Mouse (Mus musculus): ENCODE data around the gene Endod1. TPM values are rescaled to one million over a fixed set of nuclear protein-coding genes. Genes with fewer than 3 reads are reported as not detected.

The Endod1 gene
- polyA plus RNA-seq, 1 experiment = 62.3 TPM

DNA sequence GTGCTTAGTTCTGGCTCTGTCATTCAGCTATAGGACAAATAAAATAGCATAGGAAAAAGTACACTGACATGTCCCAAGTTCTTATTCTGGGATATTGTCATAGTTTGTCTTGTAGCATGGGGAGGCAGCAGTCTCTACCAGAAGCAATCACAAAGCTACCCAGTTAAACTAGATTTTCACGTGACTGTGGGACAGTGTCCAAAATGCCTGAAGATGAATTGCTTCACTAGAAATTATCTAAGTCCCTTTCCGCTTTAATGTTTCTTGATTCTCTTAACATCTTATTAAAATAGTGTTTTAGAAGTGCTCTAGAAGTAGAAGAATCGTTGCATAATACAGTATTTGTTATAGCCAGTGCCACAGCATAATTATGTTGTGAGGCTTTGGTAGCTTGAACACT lies 67.3 kb downstream of the Endod1 start:
- 91% methylated on average over 3 of the region's 3 CpGs for WGBS
- no peak overlapping the region for H3K27ac ChIP-seq (ENCODE audit: control insufficient read depth, insufficient read depth, low read length)
- TF ChIP-seq POLR2A (IDR thresholded peaks at IDR 0.05; ENCODE audit: control insufficient read depth, extremely low read depth, insufficient read depth, low read length, poor library complexity) (no peak), CTCF (IDR thresholded peaks at IDR 0.05; ENCODE audit: borderline replicate concordance, control insufficient read depth, extremely low read depth, insufficient read depth, low read length, poor library complexity) (no peak)
- H3K27me3 ChIP-seq (ENCODE audit: control insufficient read depth, insufficient read depth, low read length) = no peaks in the 10 kb centered on the region
- H3K4me1 ChIP-seq (replicated peaks; ENCODE audit: control insufficient read depth, insufficient read depth, low read length) = no peaks in the 10 kb centered on the region
- H3K36me3 ChIP-seq (ENCODE audit: control insufficient read depth, insufficient read depth, low read length) = peaks cover 37% of the 10 kb centered on the region
- H3K4me3 ChIP-seq (ENCODE audit: control insufficient read depth, insufficient read depth, low read length) = no peak overlapping the region
- DNase-seq = no peak

DNA sequence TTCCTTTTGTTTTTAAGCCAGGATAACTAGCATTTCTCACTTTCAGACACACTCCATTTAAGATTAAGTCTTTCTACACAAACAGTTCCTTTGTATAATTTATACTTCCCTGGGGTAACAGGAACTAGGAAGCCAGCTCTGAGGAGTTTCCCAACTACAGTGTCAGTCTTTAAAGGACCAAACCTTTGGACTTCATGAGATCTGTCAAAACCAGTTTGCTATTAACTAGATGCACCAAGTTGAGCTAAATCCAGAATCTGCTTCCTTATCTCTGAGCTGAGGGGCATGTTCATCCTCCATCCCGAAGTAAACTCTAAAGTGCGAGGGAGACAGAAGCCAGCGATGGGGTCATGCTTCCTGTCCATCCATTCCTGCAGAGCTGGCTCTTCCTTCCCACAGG lies 74.0 kb downstream of the Endod1 start:
- TF ChIP-seq POLR2A (IDR thresholded peaks at IDR 0.05; ENCODE audit: control insufficient read depth, extremely low read depth, insufficient read depth, low read length, poor library complexity) = no peak
- TF ChIP-seq CTCF (IDR thresholded peaks at IDR 0.05; ENCODE audit: borderline replicate concordance, control insufficient read depth, extremely low read depth, insufficient read depth, low read length, poor library complexity) = no peak
- Histone ChIP-seq H3K27me3 (ENCODE audit: control insufficient read depth, insufficient read depth, low read length) (no peaks in the 10 kb centered on the region), H3K27ac (ENCODE audit: control insufficient read depth, insufficient read depth, low read length) (no peak overlapping the region), H3K4me3 (ENCODE audit: control insufficient read depth, insufficient read depth, low read length) (no peak overlapping the region), H3K4me1 (replicated peaks; ENCODE audit: control insufficient read depth, insufficient read depth, low read length) (0 out of 2 replicates have a peak, but pooled peaks cover 2% of the 10 kb centered on the region), H3K36me3 (ENCODE audit: control insufficient read depth, insufficient read depth, low read length) (peaks cover 18% of the 10 kb centered on the region)
- WGBS = 97% methylated on average over 3 of the region's 3 CpGs
- DNase-seq = no peak

DNA sequence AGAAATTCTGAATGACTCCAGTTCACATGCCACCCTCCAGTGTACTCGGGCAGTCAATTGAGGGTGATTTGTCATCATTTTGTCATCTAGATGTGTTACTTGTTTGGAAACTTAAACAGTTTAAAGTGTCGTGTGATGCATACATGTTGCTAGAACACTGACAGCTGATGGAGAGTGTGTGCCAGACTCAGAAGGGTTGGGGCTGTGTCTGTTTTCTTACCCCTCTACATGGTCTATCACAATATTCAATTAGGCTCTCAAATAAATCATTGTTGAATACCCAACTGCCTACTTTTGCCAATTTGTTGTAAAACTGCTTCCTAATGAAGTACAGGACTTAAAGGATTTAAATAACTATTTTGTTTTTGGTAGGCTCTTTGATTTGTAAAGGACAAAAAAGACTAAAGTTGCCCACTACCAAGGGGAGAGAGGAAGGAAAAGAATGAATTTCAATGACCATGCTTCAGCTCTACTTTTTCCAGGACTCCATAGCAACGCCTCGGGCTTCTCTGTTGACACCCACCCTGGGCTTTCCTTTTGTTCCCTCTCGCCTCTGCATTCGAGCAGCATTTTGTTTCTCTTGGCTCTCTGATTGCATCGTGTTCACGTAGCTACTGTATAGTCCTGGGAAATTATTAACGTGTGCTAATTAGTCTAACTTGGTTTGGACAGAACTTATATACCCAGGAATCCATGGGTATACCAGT lies 76.9 kb downstream of the Endod1 start:
- Histone ChIP-seq H3K36me3 (ENCODE audit: control insufficient read depth, insufficient read depth, low read length) (peaks cover 9% of the 10 kb centered on the region), H3K27me3 (ENCODE audit: control insufficient read depth, insufficient read depth, low read length) (no peaks in the 10 kb centered on the region), H3K4me3 (ENCODE audit: control insufficient read depth, insufficient read depth, low read length) (no peak overlapping the region), H3K4me1 (replicated peaks; ENCODE audit: control insufficient read depth, insufficient read depth, low read length) (0 out of 2 replicates have a peak, but pooled peaks cover 2% of the 10 kb centered on the region), H3K27ac (ENCODE audit: control insufficient read depth, insufficient read depth, low read length) (no peak overlapping the region)
- 93% methylated on average over 9 of the region's 9 CpGs for WGBS
- no peak for DNase-seq
- no peak for TF ChIP-seq CTCF (IDR thresholded peaks at IDR 0.05; ENCODE audit: borderline replicate concordance, control insufficient read depth, extremely low read depth, insufficient read depth, low read length, poor library complexity)
- no peak for TF ChIP-seq POLR2A (IDR thresholded peaks at IDR 0.05; ENCODE audit: control insufficient read depth, extremely low read depth, insufficient read depth, low read length, poor library complexity)

Other genes with a start within 250 kb of the Endod1 start
- gene Sesn3, start 106.4 kb downstream of the Endod1 start, polyA plus RNA-seq (2012; rRNA removed) = 23.6 and 55.7 TPM in 2 replicates
- gene Kdm4d, start 119.0 kb upstream of the Endod1 start, polyA plus RNA-seq (2012; rRNA removed) = 0.22 and 0.26 TPM in 2 replicates
- gene Cwc15, start 119.1 kb upstream of the Endod1 start, polyA plus RNA-seq (2012; rRNA removed) = 12.3 and 12.6 TPM in 2 replicates